10 mouse cellular contexts compared by ENCODE assay signal in the genomic region with DNA sequence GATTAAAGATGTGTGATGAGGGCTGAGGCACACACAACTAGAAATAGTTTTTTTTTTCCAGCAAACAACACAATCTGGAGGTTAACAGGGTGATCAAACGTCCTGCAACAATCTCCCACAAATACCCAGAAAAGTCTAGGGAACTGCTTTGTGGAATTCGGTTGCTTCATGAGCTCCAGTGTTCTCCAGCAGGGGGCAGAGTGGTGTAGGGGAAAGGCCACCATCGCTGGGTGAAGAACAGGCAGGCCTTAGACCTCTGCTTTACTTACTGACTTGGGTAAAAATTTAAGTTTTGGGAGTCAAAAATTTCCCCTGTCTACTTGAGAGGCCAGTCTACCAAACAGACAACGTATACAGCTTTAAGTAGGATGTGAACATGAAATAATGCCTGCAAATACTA. TPM values are rescaled to one million over a fixed set of nuclear protein-coding genes. Genes with fewer than 3 reads are reported as not detected.
DNase-seq lines count a peak whose midpoint lies in the region; ATAC-seq and TF ChIP-seq lines count a peak whose summit lies in the region.
"Had no signal": no experiment of that assay in that cellular context is flagged by ENCODE, and none has a peak within 500 bp of the region (broad histone marks: within the 10 kb centered on the region; RNA-seq: fewer than 3 reads in every experiment).

No protein-coding gene starts in this region.

- no peaks in the 10 kb centered on the region for H3K9me3 ChIP-seq in kidney, embryonic 16.5 days (ENCODE audit: low read length)
- H3K9me3 ChIP-seq in limb, embryonic 11.5 days (ENCODE audit: control insufficient read depth, low read length), result no peaks in the 10 kb centered on the region
- H3K9me3 ChIP-seq: embryonic facial prominence, embryonic 13.5 days had no signal

- intact Hi-C loops in heart, postnatal 25 days (cut with DNase I), result loop anchor here (1.0 to 5.0 kb wide), 2 partner anchors 220 to 318 kb away; no protein-coding TSS in a partner anchor

- DNase-seq in kidney, adult 9 months, result peak; percentile 80
- DNase-seq in adrenal gland, adult 18-20 months (ENCODE audit: low spot score in 2 of 2), result peak; percentile 85 to 87
- DNase-seq in embryo, embryonic 11 days, result peak; percentile 87
- peak; percentile 26 for DNase-seq in heart, postnatal 25 days (ENCODE audit: low spot score)
- DNase-seq in limb, embryonic 11.5 days (ENCODE audit: low spot score), result peak; percentile 90
- DNase-seq in ovary, adult 18-20 months (ENCODE audit: low spot score), result peak; percentile 43
- DNase-seq in thymus, adult 2 months, result peak; percentile 79

- no peak overlapping the region for H3K4me3 ChIP-seq in kidney, embryonic 16.5 days (ENCODE audit: low read length)
- H3K4me3 ChIP-seq in limb, embryonic 11.5 days (ENCODE audit: low read depth, low read length), result no peak overlapping the region
- no peak overlapping the region for H3K4me3 ChIP-seq in thymus, adult 2 months (ENCODE audit: control insufficient read depth, insufficient read depth, low read length)
- H3K4me3 ChIP-seq: embryonic facial prominence, embryonic 13.5 days had no signal

- 7% methylated on average over 4 of the region's 4 CpGs for WGBS in kidney, embryonic 16.5 days
- WGBS in limb, embryonic 11.5 days, result 13% methylated on average over 4 of the region's 4 CpGs
- 20% methylated on average over 4 of the region's 4 CpGs for WGBS in thymus, adult 2 months

- no peaks in the 10 kb centered on the region for H3K36me3 ChIP-seq in kidney, embryonic 16.5 days (ENCODE audit: insufficient read depth, low read length)
- H3K36me3 ChIP-seq in limb, embryonic 11.5 days (ENCODE audit: control insufficient read depth, insufficient read depth, low read length), result no peaks in the 10 kb centered on the region
- H3K36me3 ChIP-seq in thymus, adult 2 months (ENCODE audit: control insufficient read depth, insufficient read depth, low read length), result no peaks in the 10 kb centered on the region
- H3K36me3 ChIP-seq: embryonic facial prominence, embryonic 13.5 days had no signal

- H3K27ac ChIP-seq in kidney, embryonic 16.5 days (ENCODE audit: low read length), result no peak overlapping the region
- no peak overlapping the region for H3K27ac ChIP-seq in limb, embryonic 11.5 days (replicated peaks; ENCODE audit: low read depth, low read length)
- H3K27ac ChIP-seq in thymus, adult 2 months (ENCODE audit: control insufficient read depth, insufficient read depth, low read length), result no peak overlapping the region
- H3K27ac ChIP-seq: embryonic facial prominence, embryonic 13.5 days; macrophage had no signal

- H3K4me2 ChIP-seq in kidney, embryonic 16.5 days (replicated peaks; ENCODE audit: low read depth, low read length), result no peak overlapping the region
- H3K4me2 ChIP-seq in limb, embryonic 11.5 days (ENCODE audit: low read depth, severe bottlenecking), result no peak overlapping the region
- H3K4me2 ChIP-seq: embryonic facial prominence, embryonic 13.5 days had no signal

- H3K4me1 ChIP-seq in kidney, embryonic 16.5 days (ENCODE audit: insufficient read depth, low read length), result peaks cover 10% of the 10 kb centered on the region; the same call in 1 of the 2 replicates
- H3K4me1 ChIP-seq in limb, embryonic 11.5 days (ENCODE audit: control insufficient read depth, insufficient read depth, low read length), result no peaks in the 10 kb centered on the region
- H3K4me1 ChIP-seq in thymus, adult 2 months (replicated peaks; ENCODE audit: control insufficient read depth, insufficient read depth, low read length), result no peaks in the 10 kb centered on the region

- no peaks in the 10 kb centered on the region for H3K27me3 ChIP-seq in kidney, embryonic 16.5 days (ENCODE audit: insufficient read depth, low read length)
- no peaks in the 10 kb centered on the region for H3K27me3 ChIP-seq in limb, embryonic 11.5 days (ENCODE audit: control insufficient read depth, insufficient read depth, low read length)
- H3K27me3 ChIP-seq in thymus, adult 2 months (ENCODE audit: control insufficient read depth, insufficient read depth, low read length), result no peaks in the 10 kb centered on the region
- H3K27me3 ChIP-seq: embryonic facial prominence, embryonic 13.5 days had no signal

- no peak for ATAC-seq in kidney, embryonic 16.5 days (ENCODE audit: low FRiP score, low TSS enrichment)
- no peak for ATAC-seq in limb, embryonic 11.5 days (ENCODE audit: insufficient number of reproducible peaks, low FRiP score, low TSS enrichment, low read depth)

- TF ChIP-seq CTCF in thymus, adult 2 months (IDR thresholded peaks at IDR 0.05; ENCODE audit: borderline replicate concordance, control insufficient read depth, extremely low read depth, insufficient read depth, low read length, poor library complexity), result peak; percentile 53; the same call in 1 of the 2 replicates

- no peak for TF ChIP-seq POLR2A in thymus, adult 2 months (IDR thresholded peaks at IDR 0.05; ENCODE audit: control insufficient read depth, extremely low read depth, insufficient read depth, low read length, poor library complexity)

- no peak overlapping the region for H3K9ac ChIP-seq in kidney, embryonic 16.5 days (replicated peaks; ENCODE audit: low read length)
- H3K9ac ChIP-seq in limb, embryonic 11.5 days (ENCODE audit: low read length), result no peak overlapping the region
- H3K9ac ChIP-seq: embryonic facial prominence, embryonic 13.5 days had no signal

RNA-seq across cellular contexts. Expression of a gene that starts 8.2 kb away (rescaled TPM):
- 14.8 and 18.2 TPM in 2 replicates for polyA plus RNA-seq in kidney, embryonic 16.5 days (2015; fragmentation: Nextera tagmentation; extraction: Ambion mirVana)
- 10 to 100 TPM; 20.5 to 22.6 TPM for total RNA-seq in adrenal gland, adult 18-20 months (2021)
- 10 to 100 TPM; 10.5 to 13.2 TPM for total RNA-seq in heart, postnatal 25 days (2021)
- 16.5 and 18.8 TPM in 2 replicates for polyA plus RNA-seq in limb, embryonic 11.5 days (2014; fragmentation: Nextera tagmentation; extraction: Ambion mirVana)
- polyA plus RNA-seq in thymus, adult 2 months (2012; rRNA removed), result 30.9 and 31.5 TPM in 2 replicates

RNA-seq across cellular contexts. Expression of a gene that starts 39.1 kb away (rescaled TPM):
- polyA plus RNA-seq in kidney, embryonic 16.5 days (2015; fragmentation: Nextera tagmentation; extraction: Ambion mirVana), result 25.3 and 27.7 TPM in 2 replicates
- total RNA-seq in adrenal gland, adult 18-20 months (2021), result not detected
- total RNA-seq in heart, postnatal 25 days (2021), result not detected
- polyA plus RNA-seq in limb, embryonic 11.5 days (2014; fragmentation: Nextera tagmentation; extraction: Ambion mirVana), result not detected in 2 replicates
- 0.20 TPM in 2 replicates for polyA plus RNA-seq in thymus, adult 2 months (2012; rRNA removed)
- polyA plus RNA-seq: embryonic facial prominence, embryonic 13.5 days; macrophage had no signal

RNA-seq across cellular contexts. Expression of a gene that starts 45.9 kb away (rescaled TPM):
- polyA plus RNA-seq in kidney, embryonic 16.5 days (2015; fragmentation: Nextera tagmentation; extraction: Ambion mirVana), result 138 and 144 TPM in 2 replicates
- total RNA-seq in adrenal gland, adult 18-20 months (2021), result 100 to 1,000 TPM; 320 to 493 TPM
- 10 to 100 TPM; 32.8 to 36.6 TPM for total RNA-seq in heart, postnatal 25 days (2021)
- 116 and 128 TPM in 2 replicates for polyA plus RNA-seq in limb, embryonic 11.5 days (2014; fragmentation: Nextera tagmentation; extraction: Ambion mirVana)
- 62.1 and 65.6 TPM in 2 replicates for polyA plus RNA-seq in thymus, adult 2 months (2012; rRNA removed)

RNA-seq across cellular contexts. Expression of a gene that starts 47.9 kb away (rescaled TPM):
- polyA plus RNA-seq in kidney, embryonic 16.5 days (2015; fragmentation: Nextera tagmentation; extraction: Ambion mirVana), result 82.5 and 87.3 TPM in 2 replicates
- total RNA-seq in adrenal gland, adult 18-20 months (2021), result 10 to 100 TPM; 47.5 to 54.1 TPM
- total RNA-seq in heart, postnatal 25 days (2021), result 10 to 100 TPM; 21.1 to 21.2 TPM
- polyA plus RNA-seq in limb, embryonic 11.5 days (2014; fragmentation: Nextera tagmentation; extraction: Ambion mirVana), result 119 and 126 TPM in 2 replicates
- 34.1 and 38.4 TPM in 2 replicates for polyA plus RNA-seq in thymus, adult 2 months (2012; rRNA removed)

RNA-seq across cellular contexts. Expression of a gene that starts 48.1 kb away (rescaled TPM):
- polyA plus RNA-seq in kidney, embryonic 16.5 days (2015; fragmentation: Nextera tagmentation; extraction: Ambion mirVana), result 35.0 and 35.6 TPM in 2 replicates
- total RNA-seq in adrenal gland, adult 18-20 months (2021), result 10 to 100 TPM; 33.2 to 35.3 TPM
- 10 to 100 TPM; 18.2 to 19.2 TPM for total RNA-seq in heart, postnatal 25 days (2021)
- 42.2 and 42.7 TPM in 2 replicates for polyA plus RNA-seq in limb, embryonic 11.5 days (2014; fragmentation: Nextera tagmentation; extraction: Ambion mirVana)
- polyA plus RNA-seq in thymus, adult 2 months (2012; rRNA removed), result 59.7 and 68.6 TPM in 2 replicates

Comparison
In these comparisons a context has a peak if more than half of its experiments do, and no peak if none do; other contexts are left out.
1. DNase-seq: peak in every context shown above with its lines; median percentile 90 in limb, embryonic 11.5 days; 87 in embryo, embryonic 11 days; 86 in adrenal gland, adult 18-20 months; 80 in kidney, adult 9 months; 79 in thymus, adult 2 months; 43 in ovary, adult 18-20 months; 26 in heart, postnatal 25 days.
2. RNA of a gene that starts 39.1 kb away (polyA plus RNA-seq): 25.3 to 27.7 TPM in kidney, embryonic 16.5 days; 0.20 TPM in thymus, adult 2 months and not detected in limb, embryonic 11.5 days; every median in the first group is over 10 times any median in the second.